Mouse (Mus musculus): ENCODE measurements around the gene Dcaf4. TPM values are rescaled to one million over a fixed set of nuclear protein-coding genes. Genes with fewer than 3 reads are reported as not detected.

The Dcaf4 gene
- total and polyA plus RNA-seq, 2 experiments from 2014 or later = 34.5 to 55.6 TPM

- H3K4me2 ChIP-seq (ENCODE audit: low read depth, low read length) = no peak overlapping the region
- H3K27ac ChIP-seq = no peak overlapping the region
- WGBS = 84% methylated on average over 6 of the region's 6 CpGs
- DNase-seq (ENCODE audit: low spot score) (no peak), ATAC-seq (no peak)
- H3K9me3 ChIP-seq (ENCODE audit: low read length) = no peaks in the 10 kb centered on the region
- H3K27me3 ChIP-seq (ENCODE audit: insufficient read depth, low read length) = no peaks in the 10 kb centered on the region
- H3K36me3 ChIP-seq (ENCODE audit: insufficient read depth, low read length) = no peaks in the 10 kb centered on the region
- TF ChIP-seq CTCF (IDR thresholded peaks at IDR 0.05; ENCODE audit: low read depth) = no peak
- H3K9ac ChIP-seq (replicated peaks; ENCODE audit: low read length) = no peak overlapping the region
- H3K4me1 ChIP-seq (ENCODE audit: insufficient read depth, low read length) = 0 out of 2 replicates have a peak, but pooled peaks cover 5% of the 10 kb centered on the region
- H3K4me3 ChIP-seq (ENCODE audit: low read length) = no peak overlapping the region
Measured at GRCm38 (mm10) chr12:83523056-83523455, 2.8 kb downstream of the Dcaf4 start.

DNA sequence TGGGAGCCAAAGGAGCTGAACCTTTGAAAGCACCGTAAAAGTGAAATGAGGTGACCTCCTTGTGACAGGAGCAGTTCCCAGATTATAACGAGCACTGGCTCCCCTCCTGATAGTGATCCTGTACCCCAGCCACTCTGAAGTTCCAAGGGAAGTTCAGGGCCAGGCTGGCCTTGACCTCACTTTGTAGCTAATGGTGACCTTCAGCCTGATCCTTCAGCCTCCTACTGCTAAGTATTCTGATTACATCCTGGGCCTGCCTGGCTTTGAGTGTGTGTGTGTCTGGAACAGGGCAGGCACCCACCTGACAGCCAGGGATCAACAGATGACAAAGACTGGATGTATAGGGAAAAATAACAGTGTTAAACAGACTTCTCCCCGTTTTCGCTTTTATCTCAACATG lies 3.6 kb downstream of the Dcaf4 start:
- WGBS = 81% methylated on average over 4 of the region's 4 CpGs
- no peak overlapping the region for H3K9ac ChIP-seq (replicated peaks; ENCODE audit: low read length)
- H3K36me3 ChIP-seq (ENCODE audit: insufficient read depth, low read length) = no peaks in the 10 kb centered on the region
- no peak for DNase-seq (ENCODE audit: low spot score)
- TF ChIP-seq CTCF (IDR thresholded peaks at IDR 0.05; ENCODE audit: low read depth) = no peak
- ATAC-seq = no peak
- 0 out of 2 replicates have a peak, but pooled peaks cover 5% of the 10 kb centered on the region for H3K4me1 ChIP-seq (ENCODE audit: insufficient read depth, low read length)
- no peaks in the 10 kb centered on the region for H3K27me3 ChIP-seq (ENCODE audit: insufficient read depth, low read length)
- no peak overlapping the region for H3K4me3 ChIP-seq (ENCODE audit: low read length)
- H3K4me2 ChIP-seq (ENCODE audit: low read depth, low read length) = no peak overlapping the region
- no peaks in the 10 kb centered on the region for H3K9me3 ChIP-seq (ENCODE audit: low read length)
- no peak overlapping the region for H3K27ac ChIP-seq

GRCm38 (mm10) chr12:83524329-83524728 lies 4.1 kb downstream of the Dcaf4 start:
- Histone ChIP-seq H3K27me3 (ENCODE audit: insufficient read depth, low read length) (no peaks in the 10 kb centered on the region), H3K9ac (replicated peaks; ENCODE audit: low read length) (no peak overlapping the region), H3K4me1 (ENCODE audit: insufficient read depth, low read length) (0 out of 2 replicates have a peak, but pooled peaks cover 5% of the 10 kb centered on the region), H3K4me2 (ENCODE audit: low read depth, low read length) (no peak overlapping the region), H3K4me3 (ENCODE audit: low read length) (no peak overlapping the region), H3K27ac (no peak overlapping the region), H3K9me3 (ENCODE audit: low read length) (no peaks in the 10 kb centered on the region), H3K36me3 (ENCODE audit: insufficient read depth, low read length) (no peaks in the 10 kb centered on the region)
- 70% methylated on average over 5 of the region's 5 CpGs for WGBS
- TF ChIP-seq CTCF (IDR thresholded peaks at IDR 0.05; ENCODE audit: low read depth) = no peak
- no peak for ATAC-seq
- no peak for DNase-seq (ENCODE audit: low spot score)

DNA sequence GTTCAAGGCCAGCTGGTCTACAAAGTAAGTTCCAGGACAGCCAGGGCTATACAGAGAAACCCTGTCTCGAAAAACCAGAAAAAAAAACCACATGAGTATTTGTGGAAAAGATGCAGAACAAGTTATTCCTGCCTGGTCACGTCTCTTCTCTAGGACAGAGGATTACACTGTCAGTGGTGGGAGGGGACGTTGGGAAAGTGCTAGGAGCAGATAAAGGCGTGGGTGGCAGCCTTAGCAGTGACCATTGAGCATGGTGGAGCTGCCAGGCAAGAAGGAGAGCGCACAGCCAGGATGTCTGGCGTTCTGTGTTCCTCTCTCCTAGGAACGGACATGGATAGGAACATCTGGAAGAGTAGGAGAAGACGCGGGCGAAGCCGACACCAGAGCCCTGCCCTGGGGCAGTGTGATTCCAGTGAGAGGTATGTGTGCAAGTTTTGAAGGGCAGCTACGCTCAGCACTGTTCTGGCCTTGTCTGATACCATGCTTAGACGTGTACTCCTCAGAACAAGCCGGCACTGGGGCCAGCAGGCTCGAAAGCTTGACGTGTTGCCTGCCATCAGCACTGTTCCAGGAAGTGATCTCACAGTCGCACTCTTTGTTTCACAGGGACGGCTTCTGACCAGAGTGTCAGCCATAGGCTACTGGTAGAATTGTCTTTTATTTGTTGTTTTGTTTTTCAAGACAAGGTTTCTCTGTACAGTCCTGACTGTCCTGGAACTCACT lies 5.7 kb downstream of the Dcaf4 start:
- Histone ChIP-seq H3K9me3 (ENCODE audit: low read length) (no peaks in the 10 kb centered on the region), H3K4me2 (ENCODE audit: low read depth, low read length) (no peak overlapping the region), H3K9ac (replicated peaks; ENCODE audit: low read length) (no peak overlapping the region), H3K27ac (no peak overlapping the region), H3K36me3 (ENCODE audit: insufficient read depth, low read length) (0 out of 2 replicates have a peak, but pooled peaks cover 7% of the 10 kb centered on the region), H3K4me3 (ENCODE audit: low read length) (no peak overlapping the region), H3K27me3 (ENCODE audit: insufficient read depth, low read length) (no peaks in the 10 kb centered on the region), H3K4me1 (ENCODE audit: insufficient read depth, low read length) (0 out of 2 replicates have a peak, but pooled peaks cover 5% of the 10 kb centered on the region)
- DNase-seq (ENCODE audit: low spot score) (no peak), ATAC-seq (no peak)
- no peak for TF ChIP-seq CTCF (IDR thresholded peaks at IDR 0.05; ENCODE audit: low read depth)
- WGBS = 79% methylated on average over 18 of the region's 18 CpGs

DNA sequence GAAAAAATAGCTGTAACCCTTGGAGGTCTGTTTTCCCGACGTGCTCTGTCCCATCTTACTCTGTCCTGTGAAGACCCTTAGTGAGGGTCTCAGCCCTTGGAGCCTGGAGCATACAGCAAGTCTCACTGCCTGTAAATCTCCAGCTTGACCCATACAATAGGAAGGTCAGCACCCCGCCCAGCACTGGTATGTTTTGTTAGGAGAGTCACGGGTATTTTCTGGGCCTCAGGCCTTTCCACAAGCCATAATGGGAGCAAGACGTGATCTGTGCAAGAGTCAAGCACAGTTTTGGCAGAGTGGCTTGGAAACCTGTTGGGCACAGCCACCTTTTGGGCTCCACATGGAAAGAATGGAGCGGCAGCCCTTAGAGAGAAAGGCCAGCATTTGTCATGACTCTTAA lies 7.5 kb downstream of the Dcaf4 start:
- no peak overlapping the region for H3K9ac ChIP-seq (replicated peaks; ENCODE audit: low read length)
- H3K36me3 ChIP-seq (ENCODE audit: insufficient read depth, low read length) = peaks cover 7% of the 10 kb centered on the region; the same call in 1 of the 2 replicates
- H3K4me3 ChIP-seq (ENCODE audit: low read length) = no peak overlapping the region
- H3K27me3 ChIP-seq (ENCODE audit: insufficient read depth, low read length) = no peaks in the 10 kb centered on the region
- WGBS = 54% methylated on average over 6 of the region's 6 CpGs
- no peak overlapping the region for H3K27ac ChIP-seq
- H3K4me1 ChIP-seq (ENCODE audit: insufficient read depth, low read length) = no peaks in the 10 kb centered on the region
- ATAC-seq (no peak), DNase-seq (ENCODE audit: low spot score) (no peak)
- H3K9me3 ChIP-seq (ENCODE audit: low read length) = no peaks in the 10 kb centered on the region
- no peak for TF ChIP-seq CTCF (IDR thresholded peaks at IDR 0.05; ENCODE audit: low read depth)
- no peak overlapping the region for H3K4me2 ChIP-seq (ENCODE audit: low read depth, low read length)

DNA sequence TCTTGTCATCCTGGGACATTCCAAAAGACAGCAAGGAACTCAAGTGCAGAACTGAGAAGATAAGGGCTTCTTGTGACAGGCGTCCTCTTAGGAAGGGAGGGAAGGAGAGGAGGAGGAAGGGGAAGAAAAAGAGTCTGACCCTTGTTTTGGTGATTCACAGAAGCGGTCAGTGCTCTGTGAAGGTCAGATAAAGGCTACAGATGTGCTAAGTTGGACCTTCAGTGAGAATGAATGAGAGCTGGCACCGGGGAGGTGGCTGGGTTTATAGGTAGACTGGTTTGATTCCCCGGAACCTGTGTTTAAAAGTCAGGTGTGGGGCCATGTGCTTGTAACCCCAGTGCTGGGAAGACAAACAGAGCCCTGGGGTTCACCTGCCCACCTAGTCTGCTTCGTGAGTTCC lies 8.4 kb downstream of the Dcaf4 start:
- no peak overlapping the region for H3K9ac ChIP-seq (replicated peaks; ENCODE audit: low read length)
- DNase-seq (ENCODE audit: low spot score) (no peak), ATAC-seq (no peak)
- no peak for TF ChIP-seq CTCF (IDR thresholded peaks at IDR 0.05; ENCODE audit: low read depth)
- no peak overlapping the region for H3K27ac ChIP-seq
- H3K36me3 ChIP-seq (ENCODE audit: insufficient read depth, low read length) = peaks cover 7% of the 10 kb centered on the region; the same call in 1 of the 2 replicates
- 97% methylated on average over 5 of the region's 5 CpGs for WGBS
- H3K4me3 ChIP-seq (ENCODE audit: low read length) = no peak overlapping the region
- H3K4me1 ChIP-seq (ENCODE audit: insufficient read depth, low read length) = no peaks in the 10 kb centered on the region
- H3K4me2 ChIP-seq (ENCODE audit: low read depth, low read length) = no peak overlapping the region
- no peaks in the 10 kb centered on the region for H3K9me3 ChIP-seq (ENCODE audit: low read length)
- H3K27me3 ChIP-seq (ENCODE audit: insufficient read depth, low read length) = no peaks in the 10 kb centered on the region

DNA sequence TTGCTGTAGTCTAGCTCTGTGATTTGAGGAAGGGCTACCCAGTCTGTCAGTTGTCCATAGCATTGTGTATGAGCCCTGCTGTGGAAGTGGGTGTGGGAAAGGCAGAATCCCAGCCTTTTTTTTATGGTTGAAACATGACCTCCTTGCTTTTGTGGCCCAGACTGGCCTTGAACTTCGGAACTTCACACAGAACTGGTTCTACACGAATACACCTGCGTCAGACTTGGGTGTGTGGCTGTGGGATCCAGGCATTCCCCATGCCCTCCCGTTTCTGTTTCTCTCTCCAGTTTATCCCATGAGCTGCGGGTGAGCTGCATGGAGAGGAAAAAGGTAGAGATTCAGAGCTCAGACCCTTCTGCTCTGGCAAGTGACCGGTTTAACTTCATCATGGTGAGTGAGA lies 11.7 kb downstream of the Dcaf4 start:
- Histone ChIP-seq H3K4me2 (ENCODE audit: low read depth, low read length) (no peak overlapping the region), H3K9me3 (ENCODE audit: low read length) (no peaks in the 10 kb centered on the region), H3K9ac (replicated peaks; ENCODE audit: low read length) (no peak overlapping the region), H3K36me3 (ENCODE audit: insufficient read depth, low read length) (peaks cover 12% of the 10 kb centered on the region; the same call in 1 of the 2 replicates), H3K4me1 (ENCODE audit: insufficient read depth, low read length) (no peaks in the 10 kb centered on the region), H3K27ac (no peak overlapping the region), H3K27me3 (ENCODE audit: insufficient read depth, low read length) (no peaks in the 10 kb centered on the region), H3K4me3 (ENCODE audit: low read length) (no peak overlapping the region)
- DNase-seq (ENCODE audit: low spot score) = no peak
- no peak for ATAC-seq
- TF ChIP-seq CTCF (IDR thresholded peaks at IDR 0.05; ENCODE audit: low read depth) = no peak
- WGBS = 92% methylated on average over 6 of the region's 6 CpGs
